Mouse (Mus musculus): ENCODE measurements at regions not wholly inside any gene's neighbourhood (a gene's known extent, or its start where the extent isn't known, plus 50 kb on each side); places are given as distances from the start of the nearest gene placed in this dataset.

- DNase-seq (ENCODE audit: low spot score in 2 of 2) = peak; percentile 24 to 66
These were observed 74.6 kb upstream of the Fermt1 start for GRCm38 (mm10) chr2:133020173-133020837.

GRCm38 (mm10) chr2:133021244-133021643 lies 75.5 kb upstream of the Fermt1 start:
- no peak for DNase-seq (ENCODE audit: low spot score in 2 of 2)

- no peak for DNase-seq (ENCODE audit: low spot score in 2 of 2)
These were observed 81.3 kb upstream of the Fermt1 start for GRCm38 (mm10) chr2:133027038-133027437.

DNA sequence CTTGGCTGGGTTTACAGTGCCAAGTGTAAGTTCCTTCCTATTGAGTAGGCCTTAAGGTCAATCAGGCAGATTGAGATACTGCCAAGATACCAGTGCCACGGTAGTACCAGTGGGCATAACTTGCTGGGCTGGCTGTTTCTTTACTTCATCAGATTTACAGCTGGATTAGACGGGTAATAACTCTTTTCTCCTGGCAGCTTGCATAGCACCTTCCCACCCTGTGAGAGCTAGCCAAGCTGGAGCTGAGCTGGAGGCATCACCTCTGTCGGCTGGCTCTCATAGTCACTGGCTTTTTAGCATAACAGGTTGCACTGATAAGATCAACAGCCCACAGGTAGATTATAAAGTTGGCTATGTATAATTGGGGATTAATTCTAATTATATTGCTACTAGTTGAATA lies 89.7 kb upstream of the Fermt1 start:
- DNase-seq (ENCODE audit: low spot score in 2 of 2) = no peak

DNA sequence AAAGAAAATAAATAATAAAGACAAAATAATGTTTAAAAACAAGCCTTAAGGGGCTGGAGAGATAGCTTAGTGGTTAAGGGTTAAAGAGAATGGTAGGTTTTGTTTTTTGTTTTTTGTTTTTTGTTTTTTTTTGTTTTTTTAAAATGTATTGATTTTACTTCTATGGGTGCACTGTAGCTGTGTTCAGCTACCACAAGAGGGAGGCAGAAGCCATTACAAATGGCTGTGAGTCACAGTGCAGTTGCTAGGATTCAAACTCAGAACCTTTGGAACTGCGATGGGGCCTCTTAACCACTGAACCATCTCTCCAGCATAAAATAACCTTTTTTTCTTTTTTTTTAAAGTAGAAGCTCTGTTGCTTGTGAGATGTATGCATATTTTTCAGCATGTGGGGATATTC lies 95.0 kb upstream of the Fermt1 start:
- DNase-seq (ENCODE audit: low spot score in 2 of 2) = no peak

GRCm38 (mm10) chr2:133077698-133078356 lies 132.1 kb upstream of the Fermt1 start:
- no peak for DNase-seq (ENCODE audit: low spot score in 2 of 2)

GRCm38 (mm10) chr2:133090976-133091375 lies 145.3 kb upstream of the Fermt1 start:
- no peak for DNase-seq (ENCODE audit: low spot score in 2 of 2)

DNA sequence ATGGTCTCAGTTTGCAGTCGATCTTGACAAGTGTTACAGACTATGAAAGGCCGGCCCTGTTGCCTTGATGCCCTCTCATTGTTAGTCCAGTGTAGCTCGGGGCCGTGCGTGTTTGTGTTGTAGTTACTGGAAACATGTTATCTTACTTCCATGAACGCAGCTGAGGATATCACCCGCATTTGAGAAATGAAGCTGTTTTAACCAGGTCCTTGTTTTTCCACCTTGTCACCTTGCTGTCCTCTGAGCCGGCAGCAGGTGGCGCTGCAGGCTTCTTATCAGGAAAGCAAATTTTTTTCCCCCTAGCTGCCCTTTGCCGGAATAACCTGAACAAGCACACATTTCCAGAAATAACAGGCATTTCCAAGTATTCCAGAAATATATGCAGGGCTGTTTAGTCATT lies 167.9 kb upstream of the Fermt1 start:
- DNase-seq (ENCODE audit: low spot score in 2 of 2) = peak; percentile 23 to 42

DNA sequence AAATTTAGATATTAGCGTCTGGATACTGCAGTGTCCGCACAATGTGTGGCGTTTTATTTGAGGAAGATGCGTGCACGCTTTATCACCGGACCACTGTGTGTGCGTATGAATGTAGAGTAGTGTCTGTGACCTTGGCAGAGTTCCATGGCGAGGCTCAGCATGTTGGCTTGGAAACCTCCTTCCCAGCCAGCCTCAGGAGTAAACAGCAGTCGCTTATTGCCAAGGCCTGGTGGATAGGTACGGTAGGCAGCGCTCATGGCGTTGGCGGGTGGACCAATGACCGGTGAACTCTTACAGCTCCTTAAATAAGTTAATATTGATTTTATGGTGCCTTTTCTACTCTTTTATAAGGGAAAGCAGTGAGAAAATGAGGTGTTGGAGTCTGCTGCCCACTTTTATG lies 172.9 kb upstream of the Fermt1 start:
- DNase-seq (ENCODE audit: low spot score in 2 of 2) = no peak

DNA sequence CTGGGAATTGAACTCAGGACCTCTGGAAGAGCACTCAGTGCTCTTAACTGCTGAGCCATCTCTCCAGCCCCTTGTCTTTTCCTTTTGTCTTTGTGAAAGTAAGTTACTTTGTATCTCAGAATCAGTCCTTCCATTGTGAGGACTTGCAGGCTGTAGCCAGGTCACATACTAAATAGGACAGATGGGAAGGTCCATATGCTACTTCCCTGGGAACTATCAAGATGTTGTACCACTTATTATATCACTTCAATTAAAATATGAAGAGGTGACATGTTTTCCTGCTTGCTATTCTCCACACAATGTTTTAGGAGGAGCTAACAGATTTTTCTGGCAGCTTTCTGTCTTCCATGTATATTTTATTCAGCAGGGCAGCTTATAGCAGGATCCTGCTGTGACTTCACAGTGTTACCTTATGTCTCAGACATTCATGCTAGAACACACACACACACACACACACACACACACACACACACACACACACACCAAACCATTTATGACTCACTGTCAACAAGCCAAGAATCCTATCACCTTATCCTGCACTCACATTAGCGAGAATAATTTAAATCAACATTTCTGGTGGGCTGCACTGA lies 179.6 kb upstream of the Fermt1 start:
- DNase-seq (ENCODE audit: low spot score in 2 of 2) = no peak

DNA sequence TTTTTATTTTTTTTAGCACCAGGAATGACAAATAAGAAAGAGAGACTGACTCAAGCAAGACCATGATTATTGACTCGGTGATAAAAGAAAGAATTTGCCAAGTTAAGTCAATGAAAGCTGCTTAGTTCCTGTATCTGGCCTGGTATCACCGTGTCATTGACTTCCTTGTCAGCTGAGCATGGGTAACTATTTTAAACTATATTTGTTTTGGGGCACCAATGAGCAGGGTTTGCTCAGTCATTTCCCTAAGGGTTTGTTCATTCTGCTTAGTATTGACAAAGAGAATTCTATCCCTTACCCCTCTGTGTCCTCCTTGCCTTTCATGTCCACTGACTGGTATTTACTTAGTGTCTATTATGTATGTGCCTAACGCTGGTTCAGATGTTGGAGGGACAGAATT lies 189.2 kb upstream of the Fermt1 start:
- DNase-seq (ENCODE audit: low spot score in 2 of 2) = no peak

DNA sequence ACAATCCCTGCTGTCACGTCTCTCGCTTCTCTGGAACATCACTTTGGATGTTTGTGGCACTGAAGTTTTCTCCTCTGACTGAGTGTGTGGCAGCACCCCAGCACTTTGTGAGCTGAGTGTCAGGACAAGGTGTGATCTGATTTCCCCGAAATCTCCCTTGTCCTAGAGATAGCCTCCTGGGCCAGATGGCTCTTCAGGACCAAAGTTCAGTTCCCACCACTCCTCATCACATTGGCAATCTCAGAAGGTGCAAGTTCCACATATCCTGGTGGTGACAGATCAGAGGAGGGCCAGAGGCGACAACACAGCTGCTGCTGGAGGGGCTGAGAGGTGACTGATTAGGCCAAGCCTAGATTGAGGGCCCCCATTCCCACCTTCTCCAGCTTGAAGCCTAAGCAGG lies 193.2 kb upstream of the Fermt1 start:
- DNase-seq (ENCODE audit: low spot score in 2 of 2) = no peak

DNA sequence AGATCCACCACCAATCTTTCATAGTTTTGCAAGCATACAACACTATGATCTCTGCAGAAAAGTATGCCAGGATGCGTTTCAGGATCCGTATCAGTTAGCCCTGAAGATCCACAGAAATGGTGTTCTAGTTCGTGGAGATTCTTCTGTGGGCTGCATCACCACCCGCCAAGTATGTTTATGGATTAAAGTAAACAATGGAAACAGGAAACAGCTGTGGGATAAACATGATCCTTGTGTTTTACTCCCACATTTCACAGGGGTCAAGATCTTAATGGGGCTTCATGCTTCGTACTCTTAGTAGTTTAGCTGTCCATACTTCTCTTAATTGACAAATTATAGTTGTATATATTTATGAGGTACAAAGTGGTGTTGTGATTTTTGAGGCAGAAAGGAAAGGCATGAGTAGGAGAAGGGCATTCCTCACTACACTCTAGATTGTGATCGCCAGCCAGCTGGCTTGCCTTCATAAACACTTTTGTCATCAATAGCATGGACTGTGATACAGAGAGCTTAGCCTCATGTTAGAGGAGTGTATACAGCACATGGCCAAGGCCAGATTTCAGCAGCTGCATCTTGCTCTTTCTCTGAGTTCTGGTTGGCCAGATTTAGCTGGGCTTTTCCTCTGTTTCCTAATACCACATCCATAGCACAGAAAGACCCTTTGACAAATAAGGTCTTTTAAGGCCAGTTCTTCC lies 195.8 kb upstream of the Fermt1 start:
- no peak for DNase-seq (ENCODE audit: low spot score in 2 of 2)

GRCm38 (mm10) chr2:133152461-133152860 lies 206.8 kb upstream of the Fermt1 start:
- DNase-seq (ENCODE audit: low spot score in 2 of 2) = no peak

DNA sequence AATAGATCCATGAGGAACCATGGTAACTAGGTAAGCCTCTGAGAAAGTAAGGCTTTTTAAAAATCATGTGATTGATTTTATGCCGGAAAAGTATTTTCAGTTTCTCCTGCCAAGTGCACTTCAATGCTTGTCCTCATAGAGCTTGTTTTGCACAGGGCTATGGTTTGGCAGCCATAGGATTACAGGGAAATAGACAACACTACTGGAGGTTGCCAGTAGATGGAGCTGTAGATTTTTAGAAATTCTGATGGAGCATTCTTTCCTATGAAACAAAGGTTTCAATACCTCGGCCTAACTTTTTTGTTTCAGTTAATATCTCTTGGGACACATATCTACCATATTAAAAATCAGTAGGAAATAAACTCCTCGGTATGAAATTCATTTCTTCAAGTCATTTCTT lies 210.8 kb upstream of the Fermt1 start:
- DNase-seq (ENCODE audit: low spot score in 2 of 2) = no peak

DNA sequence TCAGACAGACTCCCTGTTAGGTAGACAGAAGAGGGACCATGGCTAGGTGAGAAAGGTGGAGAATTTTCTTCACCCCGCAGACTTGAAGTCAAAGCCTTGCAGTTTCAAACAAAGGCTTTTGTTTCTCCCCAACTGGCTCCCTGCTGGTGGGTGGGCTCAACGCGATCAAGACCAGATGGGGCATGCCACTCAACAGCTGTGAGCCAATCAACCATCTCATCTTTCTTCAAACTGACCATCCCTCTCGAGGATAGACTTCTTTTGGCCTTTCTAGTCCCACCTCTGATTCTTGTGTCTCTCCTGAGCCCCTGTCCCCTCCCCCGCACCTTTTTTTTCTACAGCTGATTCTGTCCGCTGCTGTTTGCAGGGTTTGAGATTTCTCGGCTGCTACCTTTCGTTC lies 212.5 kb upstream of the Fermt1 start:
- no peak for DNase-seq (ENCODE audit: low spot score in 2 of 2)

GRCm38 (mm10) chr2:133159398-133159797 lies 213.7 kb upstream of the Fermt1 start:
- DNase-seq (ENCODE audit: low spot score in 2 of 2) = no peak

- no peak for DNase-seq (ENCODE audit: low spot score in 2 of 2)
These were observed 230.7 kb upstream of the Fermt1 start for GRCm38 (mm10) chr2:133176411-133176810.

DNA sequence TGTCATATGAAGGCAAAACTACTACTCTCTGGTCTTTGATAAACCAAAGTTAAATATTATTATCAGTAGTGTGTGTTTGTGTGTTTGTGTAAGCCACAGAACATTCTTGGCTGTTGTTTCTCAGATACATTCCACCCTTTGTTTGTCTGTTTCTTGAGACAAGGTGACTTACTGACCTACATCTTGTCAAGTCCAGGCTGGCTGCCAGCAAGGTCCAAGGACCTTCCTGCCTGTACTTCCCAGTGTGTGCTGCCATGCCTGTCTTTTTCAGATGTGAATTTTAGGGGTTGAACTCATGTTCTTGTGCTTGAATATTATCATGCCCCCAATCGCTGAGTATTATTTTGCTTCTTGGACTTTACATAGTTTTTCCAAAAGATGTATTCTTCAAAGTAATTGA lies 235.5 kb upstream of the Fermt1 start:
- no peak for DNase-seq (ENCODE audit: low spot score in 2 of 2)

GRCm38 (mm10) chr2:133182920-133183319 lies 237.2 kb upstream of the Fermt1 start:
- DNase-seq (ENCODE audit: low spot score in 2 of 2) = no peak

- DNase-seq (ENCODE audit: low spot score in 2 of 2) = no peak
These were observed 258.7 kb upstream of the Fermt1 start for GRCm38 (mm10) chr2:133204295-133204866.

GRCm38 (mm10) chr2:133208498-133208897 lies 262.8 kb upstream of the Fermt1 start:
- DNase-seq (ENCODE audit: low spot score in 2 of 2) = no peak

All from urinary bladder, adult 18-20 months (tissue).